Mouse (Mus musculus) MEL (cell line): ENCODE results near the gene Smyd5. TPM values are rescaled to one million over a fixed set of nuclear protein-coding genes. Genes with fewer than 3 reads are reported as not detected.
A peak's percentile ranks its signal among the peaks of the same experiment; 100 is the strongest.

Experiments used
- DNase-seq: peaks from one replicate; pipeline ENCODE4 v3.0.0; 2011; ENCODE audit warnings: low read depth, low spot score
- H3K27ac ChIP-seq: 2 replicates; pipeline ENCODE4 v1.5.1; 2012; ENCODE audit warnings: low read depth, mild to moderate bottlenecking, control low read depth, low read length, moderate library complexity; ENCODE audit not compliant: control insufficient read depth
- H3K27me3 ChIP-seq, 2 experiments: fragments of 150-350 bp in 1 of 2; sonication (generic) in 1 of 2; 2 replicates each; pipeline ENCODE4 v1.6.1; 2012; ENCODE audit warnings: low read length in 2 of 2, mild to moderate bottlenecking in 2 of 2, improper control_type of control experiment in 1 of 2, moderate library complexity in 1 of 2; ENCODE audit not compliant: insufficient read depth in 2 of 2, control insufficient read depth in 1 of 2
- H3K36me3 ChIP-seq, 2 experiments: 2 replicates each; pipeline ENCODE4 v1.6.1; 2012 to 2014; ENCODE audit warnings: low read length in 2 of 2, improper control_type of control experiment in 1 of 2, inconsistent platforms in 1 of 2, mild to moderate bottlenecking in 1 of 2; ENCODE audit not compliant: insufficient read depth in 2 of 2, control insufficient read depth in 1 of 2
- H3K4me1 ChIP-seq, 2 experiments: fragments of 150-350 bp in 1 of 2; sonication (generic) in 1 of 2; 2 replicates each; pipeline ENCODE4 v1.6.1; 2012; ENCODE audit warnings: low read length in 2 of 2, improper control_type of control experiment in 1 of 2, mild to moderate bottlenecking in 1 of 2; ENCODE audit not compliant: insufficient read depth in 2 of 2, control insufficient read depth in 1 of 2
- H3K4me3 ChIP-seq, 2 experiments: fragments of 150-350 bp in 1 of 2; sonication (generic) in 1 of 2; 2 replicates each; pipeline ENCODE4 v1.5.1; 2012; ENCODE audit warnings: low read depth in 2 of 2, low read length in 2 of 2, mild to moderate bottlenecking in 2 of 2, moderate library complexity in 2 of 2, control low read depth in 1 of 2, improper control_type of control experiment in 1 of 2; ENCODE audit not compliant: control insufficient read depth in 1 of 2, insufficient read depth in 1 of 2
- H3K79me2 ChIP-seq: 2 replicates; pipeline ENCODE4 v1.6.1; 2012; ENCODE audit warnings: mild to moderate bottlenecking, low read length, moderate library complexity; ENCODE audit not compliant: control insufficient read depth, poor library complexity, insufficient read depth
- H3K9ac ChIP-seq: 2 replicates; pipeline ENCODE4 v1.6.1; 2012; ENCODE audit warnings: low read depth, mild to moderate bottlenecking, control low read depth, low read length, moderate library complexity; ENCODE audit not compliant: control insufficient read depth, poor library complexity, severe bottlenecking
- H3K9me3 ChIP-seq: fragments of 150-350 bp; sonication (generic); replicated peaks from 2 replicates; pipeline ENCODE4 v1.6.1; 2012; ENCODE audit warnings: mild to moderate bottlenecking, low read length, improper control_type of control experiment, moderate library complexity; ENCODE audit not compliant: insufficient read depth
- CHD1 ChIP-seq: IDR thresholded peaks from 2 replicates; pipeline ENCODE4 v1.6.1; 2012; ENCODE audit warnings: low read depth, mild to moderate bottlenecking, inconsistent platforms, low read length, improper control_type of control experiment
- CHD2 ChIP-seq: IDR thresholded peaks from 2 replicates; pipeline ENCODE4 v1.6.1; 2011; ENCODE audit warnings: low read length, improper control_type of control experiment
- CTCF ChIP-seq, 3 experiments: IDR thresholded peaks in 2 of 3; conservative IDR thresholded peaks in 1 of 3; 2 replicates each; pipeline ENCODE4 v1.5.1; 2011 to 2012; ENCODE audit warnings: low read length in 3 of 3, low read depth in 2 of 3, mild to moderate bottlenecking in 2 of 3, improper control_type of control experiment in 1 of 3, inconsistent platforms in 1 of 3, mixed read lengths in 1 of 3, moderate library complexity in 1 of 3; ENCODE audit not compliant: control insufficient read depth in 1 of 3, insufficient read depth in 1 of 3, poor library complexity in 1 of 3, severe bottlenecking in 1 of 3
- EP300 ChIP-seq, 2 experiments: IDR thresholded peaks; 2 replicates each; pipeline ENCODE4 v1.6.1; 2011; ENCODE audit warnings: improper control_type of control experiment in 2 of 2, low read length in 2 of 2, low read depth in 1 of 2, mild to moderate bottlenecking in 1 of 2
- ETS1 ChIP-seq: IDR thresholded peaks from 2 replicates; pipeline ENCODE4 v1.6.1; 2012; ENCODE audit warnings: low read depth, mild to moderate bottlenecking, inconsistent platforms, low read length, improper control_type of control experiment, moderate library complexity
- GABPA ChIP-seq: IDR thresholded peaks from 2 replicates; pipeline ENCODE4 v1.6.1; 2012; ENCODE audit warnings: low read depth, mild to moderate bottlenecking, inconsistent platforms, low read length, improper control_type of control experiment, moderate library complexity
- HCFC1 ChIP-seq: IDR thresholded peaks from 2 replicates; pipeline ENCODE4 v1.6.1; 2012; ENCODE audit warnings: low read depth, mild to moderate bottlenecking, inconsistent platforms, low read length, improper control_type of control experiment, moderate library complexity
- JUND ChIP-seq: IDR thresholded peaks from 2 replicates; pipeline ENCODE4 v1.6.1; 2011; ENCODE audit warnings: low read depth, mild to moderate bottlenecking, improper control_type of control experiment, low read length
- KAT2A ChIP-seq: conservative IDR thresholded peaks from 2 replicates; pipeline ENCODE4 v1.6.1; 2012; ENCODE audit warnings: low read depth, low read length, improper control_type of control experiment, inconsistent platforms
- MAFK ChIP-seq: IDR thresholded peaks from 2 replicates; pipeline ENCODE4 v1.6.1; 2011; ENCODE audit warnings: low read depth, mild to moderate bottlenecking, low read length, improper control_type of control experiment, borderline replicate concordance
- MAX ChIP-seq: IDR thresholded peaks from 2 replicates; pipeline ENCODE4 v1.6.1; 2011; ENCODE audit warnings: low read length, improper control_type of control experiment
- MEF2A ChIP-seq: IDR thresholded peaks from 2 replicates; pipeline ENCODE4 v1.6.1; 2014; ENCODE audit warnings: low read depth, mild to moderate bottlenecking, inconsistent platforms, low read length, improper control_type of control experiment; ENCODE audit not compliant: poor library complexity, insufficient replicate concordance, severe bottlenecking; ENCODE audit errors: extremely low read depth
- MXI1 ChIP-seq: IDR thresholded peaks from 2 replicates; pipeline ENCODE4 v1.6.1; 2011; ENCODE audit warnings: mild to moderate bottlenecking, low read depth, low read length, improper control_type of control experiment
- MYB ChIP-seq: IDR thresholded peaks from 2 replicates; pipeline ENCODE4 v1.6.1; 2011; ENCODE audit warnings: mild to moderate bottlenecking, low read depth, low read length, improper control_type of control experiment
- NRF1 ChIP-seq: IDR thresholded peaks from 2 replicates; pipeline ENCODE4 v1.6.1; 2014; ENCODE audit warnings: low read depth, mild to moderate bottlenecking, inconsistent platforms, low read length, improper control_type of control experiment, moderate library complexity; ENCODE audit not compliant: poor library complexity, insufficient read depth, severe bottlenecking
- POLR2AphosphoS2 ChIP-seq: IDR thresholded peaks from 2 replicates; pipeline ENCODE4 v1.6.1; 2011; ENCODE audit warnings: low read length, improper control_type of control experiment
- POLR2AphosphoS5 ChIP-seq: IDR thresholded peaks from 2 replicates; pipeline ENCODE4 v1.6.1; 2012; ENCODE audit warnings: low read depth, borderline replicate concordance, mild to moderate bottlenecking, inconsistent platforms, low read length, moderate library complexity, mixed read lengths
- RAD21 ChIP-seq: IDR thresholded peaks from 2 replicates; pipeline ENCODE4 v1.6.1; 2011; ENCODE audit warnings: mild to moderate bottlenecking, low read depth, low read length, improper control_type of control experiment
- RCOR1 ChIP-seq: IDR thresholded peaks from 2 replicates; pipeline ENCODE4 v1.6.1; 2012; ENCODE audit warnings: low read depth, mild to moderate bottlenecking, inconsistent platforms, low read length, improper control_type of control experiment
- SIN3A ChIP-seq: IDR thresholded peaks from 2 replicates; pipeline ENCODE4 v1.6.1; 2012; ENCODE audit warnings: low read length, improper control_type of control experiment, inconsistent platforms
- SMC3 ChIP-seq: IDR thresholded peaks from 2 replicates; pipeline ENCODE4 v1.6.1; 2011; ENCODE audit warnings: low read depth, low read length, improper control_type of control experiment
- TAL1 ChIP-seq: IDR thresholded peaks from 2 replicates; pipeline ENCODE4 v1.6.1; 2012; ENCODE audit warnings: mild to moderate bottlenecking, inconsistent platforms, low read length, moderate library complexity, mixed read lengths
- UBTF ChIP-seq: IDR thresholded peaks from 2 replicates; pipeline ENCODE4 v1.6.1; 2012; ENCODE audit warnings: low read depth, mild to moderate bottlenecking, inconsistent platforms, low read length, improper control_type of control experiment, moderate library complexity, borderline replicate concordance; ENCODE audit not compliant: insufficient read depth
- USF1 ChIP-seq: IDR thresholded peaks from 2 replicates; pipeline ENCODE4 v1.6.1; 2014; ENCODE audit warnings: low read depth, mild to moderate bottlenecking, inconsistent platforms, low read length, improper control_type of control experiment, moderate library complexity
- USF2 ChIP-seq, 2 experiments: IDR thresholded peaks; 2 replicates each; pipeline ENCODE4 v1.6.1; 2011 to 2012; ENCODE audit warnings: improper control_type of control experiment in 2 of 2, low read length in 2 of 2, borderline replicate concordance in 1 of 2, inconsistent platforms in 1 of 2, low read depth in 1 of 2, mild to moderate bottlenecking in 1 of 2; ENCODE audit not compliant: insufficient read depth in 1 of 2
- ZC3H11A ChIP-seq: IDR thresholded peaks from 2 replicates; pipeline ENCODE4 v1.6.1; 2012; ENCODE audit warnings: low read depth, mild to moderate bottlenecking, inconsistent platforms, low read length, improper control_type of control experiment
- polyA plus RNA-seq, 2 experiments: library from polyadenylated mRNA; stranded (reverse) in 1 of 2; unstranded in 1 of 2; fragments of >175 nt in 1 of 2; fragments of >200 nt in 1 of 2; gene quantifications; 2 replicates each; pipeline versions ENCODE4 v1.2.1 to v1.2.4; 2012; ENCODE audit warnings: low replicate concordance in 2 of 2, low read depth in 1 of 2; ENCODE audit not compliant: insufficient read length in 2 of 2, insufficient read depth in 1 of 2, missing spikeins in 1 of 2
- total RNA-seq: library from RNA; depleted of rRNA; stranded (reverse); fragments of 300-350 nt; gene quantifications from 2 replicates; pipeline ENCODE4 v1.2.3, GENCODE M21; 2012

Gene Smyd5
- total and polyA plus RNA-seq, 3 experiments = 102 to 113 TPM; not detected in 1

DNA sequence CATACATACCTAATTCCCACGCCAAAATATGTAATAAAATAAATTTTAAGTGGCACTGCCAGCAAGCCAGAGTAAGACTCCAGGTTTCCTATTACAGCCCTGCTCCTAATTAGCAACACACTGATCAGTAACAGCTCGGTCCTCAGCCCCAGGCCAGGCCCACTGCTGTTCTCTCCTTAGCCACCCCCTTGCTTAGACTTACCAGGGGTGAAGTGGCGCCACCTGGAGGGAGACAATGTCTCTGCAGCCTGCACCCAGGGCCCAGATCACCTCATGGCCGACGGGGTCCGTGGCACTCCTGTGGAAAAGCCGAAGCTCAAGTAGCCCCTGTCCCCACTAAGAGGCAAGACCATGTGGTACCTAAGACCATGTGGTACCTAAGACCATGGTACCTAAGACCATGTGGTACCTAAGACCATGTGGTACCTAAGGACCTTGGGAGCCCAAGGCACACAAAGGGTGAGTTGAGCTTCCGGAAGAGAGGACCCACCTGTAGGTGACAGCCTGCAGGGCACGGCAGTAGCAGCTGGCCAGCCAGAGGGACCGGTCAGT lies 45.7 kb downstream of the Smyd5 start:
- peak; percentile 42 for DNase-seq

DNA sequence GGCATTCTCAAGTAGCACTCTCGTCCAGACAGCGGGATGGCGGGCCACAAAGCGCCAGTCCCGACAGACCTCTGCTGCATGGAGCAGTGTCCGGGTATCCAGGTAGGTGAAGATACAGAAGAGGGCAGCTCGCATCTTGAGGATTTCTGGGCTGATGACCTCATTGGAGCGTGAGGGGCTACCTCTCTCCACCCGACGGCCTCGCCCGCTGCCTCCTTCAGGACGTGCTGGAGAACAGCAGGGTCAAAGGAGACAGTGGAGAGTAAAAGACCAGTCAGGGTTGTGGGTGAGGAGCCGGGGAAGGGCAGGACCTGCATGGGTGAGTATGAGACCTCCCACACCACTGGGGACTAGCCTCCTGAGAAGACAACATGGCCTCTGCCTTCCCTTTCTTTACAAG lies 46.6 kb downstream of the Smyd5 start:
- Histone ChIP-seq H3K4me3 (no peak overlapping the region), H3K79me2 (no peaks in the 10 kb centered on the region)
- no peak for TF ChIP-seq EP300 (IDR thresholded peaks at IDR 0.05; ENCODE audit: low read depth in 1 of 2, low read length in 2 of 2)
- TF ChIP-seq SIN3A = no peak
- no peak for TF ChIP-seq HCFC1
- TF ChIP-seq CHD2 = no peak
- TF ChIP-seq MXI1 = no peak
- no peak for TF ChIP-seq CTCF (IDR thresholded peaks at IDR 0.05 in 2 of 3, conservative IDR thresholded peaks at IDR 0.05 in 1 of 3; ENCODE audit: control insufficient read depth in 1 of 3, insufficient read depth in 1 of 3, low read depth in 2 of 3, low read length in 3 of 3, poor library complexity in 1 of 3, severe bottlenecking in 1 of 3)
- TF ChIP-seq MEF2A = no peak
- TF ChIP-seq POLR2AphosphoS5 = no peak
- TF ChIP-seq TAL1 = no peak
- no peak for TF ChIP-seq NRF1
- TF ChIP-seq, all 39 proteins: peak for 0
- Histone ChIP-seq H3K9me3 (no peaks in the 10 kb centered on the region), H3K27me3 (no peaks in the 10 kb centered on the region), H3K36me3 (no peaks in the 10 kb centered on the region), H3K9ac (no peak overlapping the region), H3K4me1 (no peaks in the 10 kb centered on the region), H3K27ac (no peak overlapping the region)
- DNase-seq = no peak

More for the DNA sequence above, 45.7 kb downstream of the Smyd5 start:
- Histone ChIP-seq H3K9ac (no peak overlapping the region), H3K36me3 (no peaks in the 10 kb centered on the region), H3K27ac (no peak overlapping the region), H3K27me3 (no peaks in the 10 kb centered on the region), H3K4me3 (no peak overlapping the region), H3K4me1 (no peaks in the 10 kb centered on the region), H3K9me3 (no peaks in the 10 kb centered on the region)
- no peak for TF ChIP-seq POLR2AphosphoS2
- no peak for TF ChIP-seq SIN3A
- TF ChIP-seq POLR2AphosphoS5 = no peak
- no peak for TF ChIP-seq CHD2
- TF ChIP-seq GABPA = no peak
- TF ChIP-seq MYB = no peak
- TF ChIP-seq ETS1 = no peak
- no peak for TF ChIP-seq NRF1
- TF ChIP-seq CTCF (IDR thresholded peaks at IDR 0.05 in 2 of 3, conservative IDR thresholded peaks at IDR 0.05 in 1 of 3; ENCODE audit: control insufficient read depth in 1 of 3, insufficient read depth in 1 of 3, low read depth in 2 of 3, low read length in 3 of 3, poor library complexity in 1 of 3, severe bottlenecking in 1 of 3) = peak; percentile 65 to 84 (median 70)
- TF ChIP-seq SMC3 = peak; percentile 68
- TF ChIP-seq MAX = no peak
- TF ChIP-seq UBTF = no peak
- TF ChIP-seq MXI1 = no peak
- no peak for TF ChIP-seq JUND
- 0 out of 2 replicates have a peak, but pooled peaks have one; percentile 15 for TF ChIP-seq ZC3H11A
- TF ChIP-seq KAT2A = no peak
- TF ChIP-seq USF1 = no peak
- TF ChIP-seq MAFK = no peak
- no peak for TF ChIP-seq CHD1
- no peak for TF ChIP-seq TAL1
- no peak for TF ChIP-seq RCOR1
- peak; percentile 36 for TF ChIP-seq RAD21
- TF ChIP-seq USF2 (IDR thresholded peaks at IDR 0.05; ENCODE audit: borderline replicate concordance in 1 of 2, insufficient read depth in 1 of 2, low read depth in 1 of 2, low read length in 2 of 2) = no peak
- TF ChIP-seq, all 39 proteins: peak for 4
- no peaks in the 10 kb centered on the region for H3K79me2 ChIP-seq
